Mouse (Mus musculus) myocyte (in vitro differentiated cells): ENCODE measurements around the gene Napa.

Experiments used
- CEBPB ChIP-seq: IDR thresholded peaks from 2 replicates; pipeline ENCODE4 v1.6.1; 2011; ENCODE audit warnings: mild to moderate bottlenecking, moderate library complexity; ENCODE audit not compliant: poor library complexity, insufficient read depth, severe bottlenecking
- E2F4 ChIP-seq: IDR thresholded peaks from one replicate; pipeline ENCODE4 v1.6.1; 2011; ENCODE audit warnings: mild to moderate bottlenecking, control low read depth, moderate library complexity; ENCODE audit not compliant: insufficient read depth
- MAX ChIP-seq: IDR thresholded peaks from one replicate; pipeline ENCODE4 v1.6.1; 2011; ENCODE audit warnings: low read depth, mild to moderate bottlenecking, control low read depth
- MYOD1 ChIP-seq, 3 experiments: IDR thresholded peaks; one replicate each; pipeline ENCODE4 v1.6.1; 2011; ENCODE audit warnings: control low read depth in 2 of 3, low read depth in 2 of 3, mild to moderate bottlenecking in 2 of 3, moderate library complexity in 1 of 3; ENCODE audit not compliant: insufficient read length in 2 of 3, control insufficient read depth in 1 of 3
- MYOG ChIP-seq, 3 experiments: IDR thresholded peaks; one replicate each; pipeline ENCODE4 v1.6.1; 2011; ENCODE audit warnings: control low read depth in 2 of 3, low read depth in 2 of 3, mild to moderate bottlenecking in 2 of 3; ENCODE audit not compliant: insufficient read length in 2 of 3, control insufficient read depth in 1 of 3, insufficient read depth in 1 of 3
- POLR2A ChIP-seq: IDR thresholded peaks from one replicate; pipeline ENCODE4 v1.6.1; 2011; ENCODE audit warnings: low read depth, mild to moderate bottlenecking, control low read depth, moderate library complexity; ENCODE audit not compliant: insufficient read length
- POLR2AphosphoS2 ChIP-seq: IDR thresholded peaks from one replicate; pipeline ENCODE4 v1.6.1; 2011; ENCODE audit warnings: low read depth, control low read depth; ENCODE audit not compliant: insufficient read length
- SRF ChIP-seq: IDR thresholded peaks from one replicate; pipeline ENCODE4 v1.6.1; 2011; ENCODE audit warnings: low read depth; ENCODE audit not compliant: control insufficient read depth, insufficient read length
- TCF12 ChIP-seq: IDR thresholded peaks from one replicate; pipeline ENCODE4 v1.6.1; 2011; ENCODE audit warnings: mild to moderate bottlenecking, control low read depth; ENCODE audit not compliant: poor library complexity, insufficient read depth, severe bottlenecking
- TCF3 ChIP-seq: IDR thresholded peaks from one replicate; pipeline ENCODE4 v1.6.1; 2011; ENCODE audit warnings: low read depth, control low read depth; ENCODE audit not compliant: insufficient read length
- USF1 ChIP-seq: IDR thresholded peaks from one replicate; pipeline ENCODE4 v1.6.1; 2011; ENCODE audit warnings: low read depth, mild to moderate bottlenecking, control low read depth, moderate library complexity

DNA sequence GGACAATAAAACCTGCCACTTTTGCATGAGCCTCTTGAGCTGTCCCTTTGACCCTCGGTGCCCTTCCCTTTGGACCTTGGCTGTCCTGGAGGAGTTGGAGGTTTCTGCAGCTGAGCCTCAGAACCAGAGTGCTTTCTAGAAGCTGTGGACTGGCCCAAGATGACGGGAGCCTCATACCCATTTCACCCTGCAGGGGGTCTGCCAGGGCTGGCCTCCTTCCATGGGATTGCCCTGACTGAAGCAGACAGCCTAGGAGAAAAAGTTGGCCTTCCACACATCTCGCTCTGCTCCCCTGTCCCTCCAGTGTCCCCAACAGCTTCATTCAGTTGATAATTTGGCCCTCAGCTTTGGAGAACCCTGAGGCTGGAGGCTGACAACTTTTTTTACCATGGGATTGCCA lies 18.8 kb downstream of the Napa start:
- TF ChIP-seq USF1 (no peak), MYOD1 (IDR thresholded peaks at IDR 0.05; ENCODE audit: control insufficient read depth in 1 of 3, insufficient read length in 2 of 3, low read depth in 2 of 3) (no peak), CEBPB (no peak), MAX (no peak), POLR2A (no peak), POLR2AphosphoS2 (no peak), MYOG (IDR thresholded peaks at IDR 0.05; ENCODE audit: control insufficient read depth in 1 of 3, insufficient read depth in 1 of 3, insufficient read length in 2 of 3, low read depth in 2 of 3) (no peak), TCF3 (no peak), TCF12 (no peak), SRF (no peak), E2F4 (no peak)
